ENCODE assay signal across 15 mouse cellular contexts in genomic region chr11:22891876-22892275, GRCm38 (mm10). TPM values are rescaled to one million over a fixed set of nuclear protein-coding genes. Genes with fewer than 3 reads are reported as not detected.
DNase-seq lines count a peak whose midpoint lies in the region; ATAC-seq lines count a peak whose summit lies in the region.
"Had no signal": no experiment of that assay in that cellular context is flagged by ENCODE, and none has a peak within 500 bp of the region (broad histone marks: within the 10 kb centered on the region; RNA-seq: fewer than 3 reads in every experiment).

No protein-coding gene starts in this region.

- peak; percentile 88 for DNase-seq in heart, adult 11 months
- DNase-seq in 416B (ENCODE audit: low read depth): peak; percentile 79
- peak; percentile 20 to 43 for DNase-seq in lung, postnatal 4 days
- no peak for DNase-seq in embryo, embryonic 11 days
- DNase-seq in right cerebral cortex, postnatal 10 days (ENCODE audit: low spot score in 2 of 2): no peak
- DNase-seq in heart, embryonic 10.5 days (ENCODE audit: low spot score): no peak
- DNase-seq: cerebellum, adult 9-10 months; gastrocnemius, postnatal 36 days had no signal

- no peaks in the 10 kb centered on the region for H3K9me3 ChIP-seq in heart, embryonic 11.5 days (replicated peaks; ENCODE audit: control insufficient read depth, low read length)
- no peaks in the 10 kb centered on the region for H3K9me3 ChIP-seq in intestine, embryonic 15.5 days
- H3K9me3 ChIP-seq in heart, embryonic 10.5 days: no peaks in the 10 kb centered on the region
- H3K9me3 ChIP-seq: embryonic facial prominence, embryonic 13.5 days; forebrain, embryonic 12.5 days; limb, embryonic 12.5 days; midbrain, embryonic 10.5 days had no signal

- H3K4me2 ChIP-seq in heart, embryonic 11.5 days: no peak overlapping the region
- no peak overlapping the region for H3K4me2 ChIP-seq in intestine, embryonic 15.5 days (replicated peaks)
- H3K4me2 ChIP-seq: embryonic facial prominence, embryonic 13.5 days; forebrain, embryonic 12.5 days; limb, embryonic 12.5 days had no signal

- WGBS in heart, embryonic 11.5 days (ENCODE audit: insufficient replicate concordance): 78% methylated on average over 7 of the region's 7 CpGs
- 72% methylated on average over 7 of the region's 7 CpGs for WGBS in intestine, embryonic 15.5 days
- WGBS in heart, embryonic 10.5 days: 88% methylated on average over 7 of the region's 7 CpGs

- H3K4me1 ChIP-seq in heart, embryonic 11.5 days (ENCODE audit: control insufficient read depth, insufficient read depth, low read length): no peaks in the 10 kb centered on the region
- no peaks in the 10 kb centered on the region for H3K4me1 ChIP-seq in intestine, embryonic 15.5 days (replicated peaks)
- H3K4me1 ChIP-seq in heart, embryonic 10.5 days: no peaks in the 10 kb centered on the region; the same call in 1 of the 2 replicates
- H3K4me1 ChIP-seq: forebrain, embryonic 12.5 days; limb, embryonic 12.5 days had no signal

- no peak overlapping the region for H3K27ac ChIP-seq in heart, embryonic 11.5 days (ENCODE audit: low read depth, low read length)
- H3K27ac ChIP-seq in intestine, embryonic 15.5 days: no peak overlapping the region
- H3K27ac ChIP-seq in heart, embryonic 10.5 days: no peak overlapping the region
- H3K27ac ChIP-seq: embryonic facial prominence, embryonic 13.5 days; forebrain, embryonic 12.5 days; limb, embryonic 12.5 days; midbrain, embryonic 10.5 days had no signal

- H3K9ac ChIP-seq in heart, embryonic 11.5 days (ENCODE audit: low read depth, low read length): no peak overlapping the region
- H3K9ac ChIP-seq in intestine, embryonic 15.5 days: no peak overlapping the region
- H3K9ac ChIP-seq: embryonic facial prominence, embryonic 13.5 days; forebrain, embryonic 12.5 days; limb, embryonic 12.5 days had no signal

- H3K4me3 ChIP-seq in heart, embryonic 11.5 days (ENCODE audit: low read depth, low read length): no peak overlapping the region
- H3K4me3 ChIP-seq in intestine, embryonic 15.5 days (replicated peaks): no peak overlapping the region
- H3K4me3 ChIP-seq in heart, embryonic 10.5 days: no peak overlapping the region
- H3K4me3 ChIP-seq: embryonic facial prominence, embryonic 13.5 days; forebrain, embryonic 12.5 days; limb, embryonic 12.5 days; midbrain, embryonic 10.5 days had no signal

- no peak for ATAC-seq in heart, embryonic 11.5 days (replicated peaks; ENCODE audit: insufficient number of reproducible peaks, low FRiP score, low TSS enrichment)
- peak; percentile 83 for ATAC-seq in intestine, embryonic 15.5 days
- ATAC-seq: CD4-positive, CD25-positive, alpha-beta regulatory T cell, adult 4 months had no signal

- H3K36me3 ChIP-seq in heart, embryonic 11.5 days (ENCODE audit: control insufficient read depth, insufficient read depth, low read length): no peaks in the 10 kb centered on the region
- no peaks in the 10 kb centered on the region for H3K36me3 ChIP-seq in intestine, embryonic 15.5 days
- no peaks in the 10 kb centered on the region for H3K36me3 ChIP-seq in heart, embryonic 10.5 days
- H3K36me3 ChIP-seq: embryonic facial prominence, embryonic 13.5 days; forebrain, embryonic 12.5 days; limb, embryonic 12.5 days; midbrain, embryonic 10.5 days had no signal

- no peaks in the 10 kb centered on the region for H3K27me3 ChIP-seq in heart, embryonic 11.5 days (ENCODE audit: control insufficient read depth, insufficient read depth, low read length)
- no peaks in the 10 kb centered on the region for H3K27me3 ChIP-seq in intestine, embryonic 15.5 days (replicated peaks)
- no peaks in the 10 kb centered on the region for H3K27me3 ChIP-seq in heart, embryonic 10.5 days (ENCODE audit: insufficient read depth, poor library complexity, severe bottlenecking)
- H3K27me3 ChIP-seq: embryonic facial prominence, embryonic 13.5 days; forebrain, embryonic 12.5 days; limb, embryonic 12.5 days had no signal

RNA-seq across cellular contexts. Expression of gene B3gnt2, which starts 31.1 kb away (rescaled TPM):
- 2.2 and 2.9 TPM in 2 replicates for polyA plus RNA-seq in heart, embryonic 11.5 days (2014; fragmentation: Nextera tagmentation; extraction: Ambion mirVana)
- 8.8 and 11.9 TPM in 2 replicates for polyA plus RNA-seq in intestine, embryonic 15.5 days (2015; fragmentation: Nextera tagmentation; extraction: Ambion mirVana)
- polyA plus RNA-seq in heart, embryonic 10.5 days (2016; fragmentation: Nextera tagmentation; extraction: Ambion mirVana): 2.6 and 2.9 TPM in 2 replicates

Comparison
In these comparisons a context has a peak if more than half of its experiments do, and no peak if none do; other contexts are left out.
1. DNase-seq: peak in heart, adult 11 months (single experiment), 416B (single experiment) and lung, postnatal 4 days (2 of 2); none in embryo, embryonic 11 days (single experiment), right cerebral cortex, postnatal 10 days (0 of 2) and heart, embryonic 10.5 days (single experiment).